Mouse (Mus musculus) liver, postnatal 0 days (tissue): Measurements from ENCODE around the gene Neurod2.

ENCODE experiments used
- CTCF ChIP-seq: sonication (generic); IDR thresholded peaks from 2 replicates; pipeline ENCODE4 v1.5.1; 2016; ENCODE audit warnings: antibody characterized with exemption, low read depth
- EP300 ChIP-seq: IDR thresholded peaks from 2 replicates; pipeline ENCODE4 v1.6.1; 2016; ENCODE audit warnings: antibody characterized with exemption, low read depth, mild to moderate bottlenecking

DNA sequence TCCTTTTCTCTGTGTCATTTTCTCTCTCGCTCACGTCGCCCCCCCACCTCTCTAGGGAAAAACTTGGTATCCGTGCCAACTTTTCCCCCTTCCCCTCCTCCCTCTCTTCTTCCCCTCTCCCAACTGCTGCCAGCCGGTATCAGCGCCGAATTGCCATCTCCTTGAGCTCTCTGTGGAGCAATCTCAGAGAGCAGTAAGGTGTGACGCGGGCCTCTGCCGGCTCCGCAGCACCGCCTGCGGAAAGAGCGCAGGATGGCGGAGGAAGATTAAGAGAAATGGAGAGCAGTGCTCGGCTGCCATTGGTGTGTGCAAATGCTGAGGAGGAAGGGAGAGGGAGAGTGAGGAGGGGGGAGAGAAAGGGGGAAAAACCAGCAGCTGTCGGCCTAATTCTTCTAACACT is 45.2 kb downstream of the Neurod2 start:
- TF ChIP-seq CTCF = no peak
- TF ChIP-seq EP300 = no peak
